Mouse (Mus musculus) spleen, adult 2 months (tissue): Measurements from ENCODE around the gene Zfp786. TPM values are rescaled to one million over a fixed set of nuclear protein-coding genes. Genes with fewer than 3 reads are reported as not detected.
A peak's percentile ranks its signal among the peaks of the same experiment; 100 is the strongest.
"Not testable (repeated sequence)": the region's sequence is repeated elsewhere in the genome, so short reads cannot be mapped to it uniquely, and the experiment has no call there.

Experiments
- DNase-seq, 2 experiments: peaks; one replicate each; pipeline versions ENCODE4 v3.0.0 to v3.0.0-alpha.2; 2012 to 2021; ENCODE audit warnings: low spot score in 2 of 2, low read depth in 1 of 2
- H3K27ac ChIP-seq: fragments of 200-500 bp; 2 replicates; pipeline ENCODE4 v1.5.1; 2012; ENCODE audit warnings: low read length, inconsistent platforms; ENCODE audit not compliant: insufficient read depth
- H3K27me3 ChIP-seq: fragments of 200-500 bp; 2 replicates; pipeline ENCODE4 v1.6.1; 2012; ENCODE audit warnings: mild to moderate bottlenecking, moderate library complexity, low read length, inconsistent platforms; ENCODE audit not compliant: control insufficient read depth, insufficient read depth
- H3K36me3 ChIP-seq: fragments of 200-500 bp; 2 replicates; pipeline ENCODE4 v1.6.1; 2012; ENCODE audit warnings: mild to moderate bottlenecking, low read length, inconsistent platforms; ENCODE audit not compliant: control insufficient read depth, insufficient read depth
- H3K4me1 ChIP-seq: fragments of 200-500 bp; 2 replicates; pipeline ENCODE4 v1.6.1; 2011; ENCODE audit warnings: inconsistent platforms; ENCODE audit not compliant: control insufficient read depth, insufficient read depth, insufficient read length
- H3K4me3 ChIP-seq: fragments of 200-500 bp; 2 replicates; pipeline ENCODE4 v1.5.1; 2011; ENCODE audit warnings: mild to moderate bottlenecking, inconsistent platforms; ENCODE audit not compliant: insufficient read depth, insufficient read length; ENCODE audit errors: extremely low read depth
- CTCF ChIP-seq: fragments of 200-500 bp; IDR thresholded peaks from 2 replicates; pipeline ENCODE4 v1.5.1; 2011; ENCODE audit warnings: mild to moderate bottlenecking, inconsistent platforms; ENCODE audit not compliant: insufficient read depth, insufficient read length, insufficient replicate concordance; ENCODE audit errors: extremely low read depth
- POLR2A ChIP-seq: fragments of 200-500 bp; IDR thresholded peaks from 2 replicates; pipeline ENCODE4 v1.6.1; 2011; ENCODE audit warnings: low read depth, low read length, inconsistent platforms
- WGBS: fragments of 180-500 bp; shearing (Covaris S2); methylation state at CpG from one replicate; pipeline ENCODE4 v1.1.7; 2018; 5-methylcytosine and 5-hydroxymethylcytosine counted together
- polyA plus RNA-seq: library from polyadenylated mRNA; depleted of rRNA; stranded (reverse); fragments of >200 nt; gene quantifications from 2 replicates; pipeline ENCODE4 v1.2.3, GENCODE M21; 2012

Zfp786 gene
- polyA plus RNA-seq, 1 experiment, result 0.13 TPM

DNA sequence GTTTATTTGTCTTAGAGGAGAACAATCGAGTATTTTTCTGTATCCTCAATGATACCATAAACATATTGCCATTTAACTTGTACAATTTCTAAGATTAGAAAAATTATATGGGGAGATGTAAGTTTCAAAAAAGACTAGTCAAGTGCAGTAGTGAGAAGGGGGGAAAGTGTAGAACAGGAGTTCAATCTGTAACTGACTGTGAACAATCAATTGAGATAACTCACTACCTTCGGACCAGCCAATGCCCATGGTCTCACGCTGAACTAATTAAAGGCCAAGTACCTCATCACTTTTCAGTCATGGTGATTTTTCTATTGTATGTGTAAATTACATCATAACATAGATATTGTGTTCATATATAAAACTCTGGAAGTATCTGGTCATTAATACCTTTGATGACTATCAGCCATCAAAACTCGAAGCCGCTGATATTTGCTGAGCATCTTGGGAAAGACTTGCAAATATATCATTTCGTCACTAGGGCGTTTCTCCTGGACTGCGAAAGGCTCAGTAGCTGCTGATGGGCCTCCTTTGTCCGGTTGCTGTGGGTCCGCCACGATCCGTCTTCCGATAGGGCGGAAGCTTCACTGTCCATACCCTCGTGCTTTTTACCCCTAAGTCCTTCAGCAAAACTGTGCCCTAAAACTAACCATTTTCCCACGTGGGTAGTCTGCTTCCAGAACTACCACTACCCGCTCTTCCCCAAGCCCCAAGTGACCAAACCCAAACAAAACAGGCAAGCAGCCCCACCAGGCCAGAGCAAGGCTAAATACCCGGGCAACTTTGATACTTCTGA lies 42.5 kb downstream of the Zfp786 start:
- Histone ChIP-seq H3K4me1 (peaks cover 4% of the 10 kb centered on the region; the same call in 1 of the 2 replicates), H3K27ac (peak overlapping the region; percentile 87), H3K27me3 (no peaks in the 10 kb centered on the region), H3K36me3 (no peaks in the 10 kb centered on the region), H3K4me3 (peak overlapping the region; percentile 64)
- peak; percentile 69 to 80 for DNase-seq
- 2% methylated on average over 18 of the region's 18 CpGs for WGBS
- peak; percentile 91 for TF ChIP-seq POLR2A
- no peak for TF ChIP-seq CTCF

DNA sequence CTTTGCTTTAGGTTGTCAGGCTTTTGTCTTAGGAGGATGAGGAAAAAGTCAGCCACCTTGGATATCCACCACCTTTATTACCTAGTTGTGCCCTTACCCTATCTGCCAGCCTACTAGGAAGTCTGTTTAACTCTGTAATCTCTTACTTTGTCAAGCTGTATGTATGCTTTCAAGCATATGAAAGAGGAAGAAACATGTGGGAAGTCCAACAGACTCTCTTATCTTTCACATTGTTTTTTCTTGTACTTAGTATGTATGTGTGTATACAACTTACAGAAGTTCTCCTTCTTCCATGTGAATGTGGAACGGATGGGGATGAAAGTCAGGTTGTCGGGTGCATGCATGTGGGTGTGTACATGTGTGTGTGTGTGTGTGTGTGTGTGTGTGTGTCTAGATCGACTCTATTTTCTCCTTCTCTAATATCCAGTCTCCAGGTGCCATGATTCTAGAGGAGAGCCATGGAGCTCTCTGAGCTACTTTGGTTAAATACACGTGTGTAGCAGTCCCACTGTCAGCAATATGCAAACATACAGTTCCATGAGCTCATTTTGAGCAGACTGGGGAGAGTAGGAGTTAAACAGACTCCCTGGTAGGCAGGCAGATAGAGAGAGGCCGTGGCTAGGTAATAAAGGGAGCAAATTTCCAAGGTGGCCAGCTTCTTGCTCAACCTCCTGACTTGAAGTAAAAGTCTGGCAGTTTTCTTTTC lies 45.8 kb downstream of the Zfp786 start:
- Histone ChIP-seq H3K27me3 (no peaks in the 10 kb centered on the region), H3K36me3 (no peaks in the 10 kb centered on the region), H3K4me1 (peaks cover 4% of the 10 kb centered on the region; the same call in 1 of the 2 replicates), H3K4me3 (no peak overlapping the region), H3K27ac (no peak overlapping the region)
- TF ChIP-seq POLR2A (no peak), CTCF (no peak)
- DNase-seq, result no peak
- WGBS, result 76% methylated on average over 5 of the region's 5 CpGs

DNA sequence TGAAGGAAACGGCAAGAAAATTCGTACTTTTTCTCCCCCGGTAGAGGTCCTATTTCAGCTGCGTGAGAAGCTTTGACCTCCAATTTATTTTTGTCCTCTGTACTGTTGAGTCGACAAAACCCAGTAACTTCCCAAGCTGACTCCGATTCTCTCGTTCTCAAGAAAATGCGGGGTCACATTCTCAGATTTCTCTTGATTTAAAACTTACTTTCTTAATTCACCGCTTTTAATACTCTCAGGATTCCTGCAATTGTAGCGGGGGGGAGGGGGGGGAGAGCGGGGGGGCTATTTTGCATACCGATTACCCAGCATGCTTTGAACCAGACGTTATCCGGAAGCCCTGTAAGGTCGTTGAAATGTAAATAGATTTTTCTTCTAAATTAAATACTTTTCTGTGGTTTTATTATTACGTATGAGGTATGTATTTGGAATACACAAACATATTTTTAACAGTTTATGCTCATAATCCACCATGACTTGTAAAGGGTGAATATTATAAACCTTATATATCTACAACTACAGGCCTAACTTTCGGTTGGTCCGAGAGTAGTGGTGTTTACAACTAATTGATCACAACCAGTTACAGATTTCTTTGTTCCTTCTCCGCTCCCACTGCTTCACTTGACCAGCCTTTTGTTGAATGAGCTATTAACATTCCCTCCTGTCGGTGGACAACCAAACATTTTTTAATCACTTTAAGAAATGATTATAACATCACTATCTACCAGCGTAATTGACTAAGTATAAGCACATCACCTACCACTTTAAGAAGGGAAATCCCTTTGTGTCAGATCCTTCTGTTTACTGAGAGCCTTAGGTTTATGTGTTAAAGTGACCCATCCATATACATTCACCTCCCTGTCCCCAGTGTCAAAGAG lies 49.3 kb downstream of the Zfp786 start:
- no peaks in the 10 kb centered on the region for H3K36me3 ChIP-seq
- TF ChIP-seq CTCF (no peak), POLR2A (no peak)
- peak overlapping the region; percentile 86 for H3K4me3 ChIP-seq
- peak overlapping the region; percentile 89 for H3K27ac ChIP-seq
- DNase-seq, result peak in 1 of 2 experiments; percentile 75
- under 1% methylated on average over 21 of the region's 21 CpGs for WGBS
- no peaks in the 10 kb centered on the region; the same call in 1 of the 2 replicates for H3K4me1 ChIP-seq
- H3K27me3 ChIP-seq, result no peaks in the 10 kb centered on the region

DNA sequence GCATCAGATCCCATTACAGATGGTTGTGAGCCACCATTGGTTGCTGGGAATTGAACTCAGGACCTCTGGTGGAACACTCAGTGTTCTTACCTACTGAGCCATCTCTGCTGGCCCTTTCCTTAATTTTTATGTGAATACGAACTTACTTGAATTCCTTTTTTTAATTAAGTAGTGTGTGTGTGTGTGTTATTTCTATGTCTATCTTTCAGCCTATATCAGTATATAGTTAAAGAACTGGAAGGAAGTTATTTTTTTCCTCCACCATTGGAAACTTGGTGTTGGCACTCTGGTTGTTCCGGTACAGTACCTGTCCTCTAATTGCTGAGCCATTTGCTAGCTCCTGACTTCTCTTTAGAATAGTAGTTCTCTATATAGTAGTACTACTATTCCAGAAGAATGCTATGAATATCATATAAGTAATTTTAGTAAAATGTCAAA lies 50.1 kb downstream of the Zfp786 start:
- H3K4me3 ChIP-seq, result peak overlapping the region; percentile 86
- TF ChIP-seq POLR2A (no peak), CTCF (no peak)
- no peaks in the 10 kb centered on the region; the same call in 1 of the 2 replicates for H3K4me1 ChIP-seq
- H3K27ac ChIP-seq, result no peak overlapping the region
- H3K27me3 ChIP-seq, result no peaks in the 10 kb centered on the region
- 1% methylated on average over 2 of the region's 2 CpGs for WGBS
- no peaks in the 10 kb centered on the region for H3K36me3 ChIP-seq
- no peak for DNase-seq

DNA sequence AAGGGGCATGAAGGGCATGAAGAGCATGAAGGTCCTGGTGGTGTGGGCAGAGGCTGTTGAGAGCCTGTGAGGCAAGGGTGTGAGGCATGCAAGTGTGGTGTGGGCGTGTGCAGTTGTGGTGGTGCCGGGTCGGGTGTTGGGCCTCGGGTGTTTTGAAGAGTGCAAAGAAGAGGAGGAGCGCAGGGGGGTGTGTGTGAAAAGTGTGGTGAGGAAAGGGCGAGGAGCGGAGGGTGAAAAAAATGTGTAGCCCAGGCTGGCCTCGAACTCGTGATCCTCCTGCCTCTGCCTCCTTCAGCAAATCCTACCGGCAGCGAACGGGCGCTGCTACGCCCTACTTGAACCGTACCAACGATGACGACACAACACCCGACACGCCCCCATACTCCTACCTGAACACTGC lies 58.9 kb downstream of the Zfp786 start:
- H3K36me3 ChIP-seq, H3K27me3 ChIP-seq, H3K4me1 ChIP-seq, DNase-seq, H3K4me3 ChIP-seq, H3K27ac ChIP-seq: not testable (repeated sequence)
- WGBS, result 55% methylated on average over 9 of the region's 19 CpGs

DNA sequence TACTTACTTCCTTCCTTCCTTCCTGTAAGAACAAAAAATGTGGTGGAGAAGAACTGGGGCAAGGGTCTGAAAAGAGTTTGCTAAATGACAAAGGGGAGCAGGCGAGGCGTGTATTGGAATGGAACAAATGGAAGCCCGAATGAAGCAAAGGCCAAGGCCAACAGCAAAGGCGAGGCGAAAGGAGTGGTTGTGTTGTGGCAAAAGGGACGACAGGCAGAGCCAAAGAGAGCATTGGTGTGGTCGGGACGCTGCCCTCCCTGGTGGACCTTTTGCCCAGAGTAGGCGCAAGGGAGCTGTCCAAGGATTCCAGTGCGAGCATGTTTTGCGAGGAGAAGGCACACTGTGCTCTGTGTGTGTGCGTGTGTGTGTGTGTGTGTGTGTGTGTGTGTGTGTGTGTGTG lies 59.6 kb downstream of the Zfp786 start:
- WGBS, result 92% methylated on average over 12 of the region's 12 CpGs
- H3K27ac ChIP-seq, result not testable (repeated sequence)

DNA sequence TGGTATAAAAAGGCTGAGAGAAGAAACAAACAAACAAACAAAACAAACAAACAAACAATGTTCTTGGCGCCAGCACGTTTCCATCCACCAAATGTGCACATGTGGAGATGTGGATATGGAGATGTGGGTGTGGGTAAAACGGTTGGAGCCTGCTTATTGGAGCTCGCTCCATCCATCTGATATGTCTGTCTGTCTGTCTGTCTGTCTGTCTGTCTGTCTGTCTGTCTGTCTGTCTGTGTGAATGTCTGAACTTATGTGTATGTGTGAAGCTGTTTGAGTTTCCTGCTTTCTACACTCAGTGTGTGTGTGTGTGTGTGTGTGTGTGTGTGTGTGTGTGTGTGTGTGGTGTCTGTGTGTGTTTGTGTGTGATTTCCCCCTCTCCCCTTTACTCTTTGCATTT lies 60.8 kb downstream of the Zfp786 start:
- DNase-seq, H3K4me3 ChIP-seq: not testable (repeated sequence)
- WGBS, result 82% methylated on average over 4 of the region's 4 CpGs

More for the DNA sequence above, 59.6 kb downstream of the Zfp786 start:
- DNase-seq, H3K27me3 ChIP-seq, H3K4me1 ChIP-seq, H3K4me3 ChIP-seq, H3K36me3 ChIP-seq: not testable (repeated sequence)

More for the DNA sequence above, 60.8 kb downstream of the Zfp786 start:
- H3K27me3 ChIP-seq, H3K4me1 ChIP-seq, H3K27ac ChIP-seq, H3K36me3 ChIP-seq: not testable (repeated sequence)
